Mouse (Mus musculus): ENCODE data around the gene Nlrp3. TPM values are rescaled to one million over a fixed set of nuclear protein-coding genes. Genes with fewer than 3 reads are reported as not detected.
A peak's percentile ranks its signal among the peaks of the same experiment; 100 is the strongest.

Nlrp3 gene
- total RNA-seq (2021), result under 1 TPM; 0.84 to 0.85 TPM
- long read RNA-seq, experiment 1, result 0 reads
- long read RNA-seq, experiment 2, result 0 reads

DNA sequence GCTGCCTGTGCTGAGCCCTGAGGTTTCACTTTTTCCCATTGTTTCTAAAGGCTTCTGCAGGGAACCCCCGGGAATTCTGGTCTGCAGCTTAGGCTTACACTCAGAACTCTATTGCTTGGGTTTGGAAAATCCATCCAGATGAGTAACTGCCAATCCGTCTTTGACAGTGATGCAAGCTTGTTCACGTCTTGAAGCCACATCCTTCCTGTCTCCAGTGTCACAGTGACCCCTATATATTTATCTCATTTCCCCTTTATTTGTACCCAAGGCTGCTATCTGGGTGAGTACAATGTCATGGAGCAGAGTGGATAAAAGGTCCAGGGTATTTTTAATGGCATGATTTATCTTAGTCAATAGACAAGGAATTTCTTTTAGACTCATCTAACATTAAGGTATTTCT is at the start of gene Nlrp3:
TSS of gene Nlrp3 (plus strand) at position 245 of the 400 bp plus-strand sequence.
- DNase-seq (ENCODE audit: low spot score in 2 of 2), result no peak

DNA sequence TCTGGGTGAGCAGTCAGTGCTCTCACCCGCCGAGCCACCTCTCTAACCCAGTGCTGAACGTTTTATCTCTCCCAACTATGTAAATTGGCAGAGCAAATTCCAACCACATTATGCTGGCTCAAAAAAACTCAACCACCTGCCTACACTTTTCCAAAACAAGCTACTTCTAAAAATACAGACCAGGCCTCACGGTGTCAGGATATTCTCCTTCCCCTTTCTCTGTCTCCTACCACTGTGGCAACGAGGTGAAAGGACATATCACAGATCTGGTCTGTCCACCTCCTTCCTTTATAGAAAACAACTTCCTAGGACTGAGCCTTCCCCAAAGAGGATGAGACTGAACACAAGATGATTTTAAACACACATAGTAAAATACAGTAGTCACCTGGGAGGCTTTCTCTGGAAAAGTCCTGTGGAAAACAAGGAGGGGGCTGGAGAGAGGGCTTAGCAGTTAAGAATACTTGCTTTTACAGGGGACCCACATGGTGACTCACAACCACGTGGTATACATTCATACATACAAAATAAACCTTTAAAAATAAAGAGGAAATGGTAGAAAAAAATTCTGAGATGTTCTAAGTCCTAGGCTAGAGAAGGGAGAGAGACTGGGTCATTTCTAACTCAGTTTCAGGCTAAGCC is 44.6 kb upstream of the Nlrp3 start:
- no peak for DNase-seq (ENCODE audit: low spot score in 2 of 2)

DNA sequence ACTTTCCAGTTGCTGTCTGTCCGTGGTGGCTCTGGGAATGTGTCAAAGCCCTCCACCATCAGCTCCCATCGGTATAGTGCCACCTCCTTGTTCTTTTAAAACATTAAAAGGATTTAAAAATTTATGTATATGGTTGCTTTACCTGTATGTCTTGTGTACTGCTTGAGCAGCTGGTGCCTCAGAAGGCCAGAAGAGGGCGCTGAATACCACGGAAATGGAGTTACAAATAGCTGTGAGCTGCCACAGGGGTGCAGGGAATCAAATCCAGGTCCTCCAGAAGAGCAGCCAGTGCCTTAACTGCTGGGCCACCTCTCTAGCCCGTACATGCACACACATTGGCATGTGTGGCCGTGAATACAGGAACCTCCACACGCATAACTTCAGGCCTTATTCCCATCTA is 43.6 kb upstream of the Nlrp3 start:
- DNase-seq (ENCODE audit: low spot score in 2 of 2), result no peak

DNA sequence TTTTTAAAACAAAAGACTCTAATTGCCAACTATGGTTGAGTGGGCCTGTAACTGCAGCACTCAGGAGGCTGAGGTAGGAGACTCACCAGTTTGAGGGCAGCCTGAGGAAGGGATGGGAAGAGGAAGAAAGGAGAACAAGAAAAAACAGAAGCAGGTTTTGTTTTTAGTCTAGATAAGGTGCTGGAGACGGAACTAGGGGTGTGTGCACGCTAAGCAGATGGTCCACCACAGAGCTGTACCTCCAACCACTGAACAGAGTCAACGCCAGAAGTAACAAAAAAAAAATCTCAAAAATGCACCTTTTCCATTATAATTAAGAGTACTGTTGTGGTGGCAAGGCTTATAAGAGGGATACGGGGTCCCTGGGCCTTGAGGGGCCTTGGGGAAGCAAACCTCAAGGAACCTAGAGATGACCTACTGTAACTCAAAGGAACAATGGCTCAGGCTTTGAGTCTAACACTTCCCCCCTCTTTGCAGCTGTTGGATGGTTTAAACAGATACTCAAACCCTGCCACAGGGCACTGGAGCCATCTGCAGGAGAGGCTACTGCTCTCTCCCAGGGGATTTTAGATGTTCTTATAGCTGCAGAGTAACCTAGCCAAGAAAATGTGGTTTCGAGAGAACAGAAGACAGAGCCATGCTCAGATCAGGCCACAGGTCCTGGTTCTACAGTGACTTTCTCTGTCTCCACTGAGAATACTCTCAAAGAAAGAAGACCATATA is 39.2 kb upstream of the Nlrp3 start:
- no peak for DNase-seq (ENCODE audit: low spot score in 2 of 2)

DNA sequence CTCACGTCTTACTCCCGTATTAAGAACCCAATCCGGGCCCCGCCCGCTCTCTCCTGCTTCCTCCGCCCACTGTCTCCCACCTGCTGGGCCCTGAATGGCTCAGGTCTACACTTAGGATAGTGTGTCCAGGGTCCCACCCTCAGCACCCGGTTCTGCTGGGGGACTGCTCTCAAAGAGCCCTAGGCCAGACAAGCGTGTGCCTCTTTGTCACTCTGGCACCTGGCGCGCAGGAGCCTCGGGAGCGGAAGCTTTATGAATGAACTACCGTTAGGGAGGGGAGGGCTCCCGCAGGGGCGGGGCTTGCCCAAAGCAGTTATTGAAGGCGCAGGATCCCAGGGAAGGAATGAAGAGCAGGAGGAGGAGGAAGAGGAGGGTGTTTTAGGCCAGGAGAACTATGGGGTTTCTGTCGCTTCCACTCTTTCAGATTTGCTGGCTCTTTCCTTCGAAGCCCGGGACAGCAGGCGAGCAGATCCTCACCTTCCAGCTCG is 36.0 kb upstream of the Nlrp3 start:
- peak in 1 of 2 experiments; percentile 35 for DNase-seq (ENCODE audit: low spot score in 2 of 2)

DNA sequence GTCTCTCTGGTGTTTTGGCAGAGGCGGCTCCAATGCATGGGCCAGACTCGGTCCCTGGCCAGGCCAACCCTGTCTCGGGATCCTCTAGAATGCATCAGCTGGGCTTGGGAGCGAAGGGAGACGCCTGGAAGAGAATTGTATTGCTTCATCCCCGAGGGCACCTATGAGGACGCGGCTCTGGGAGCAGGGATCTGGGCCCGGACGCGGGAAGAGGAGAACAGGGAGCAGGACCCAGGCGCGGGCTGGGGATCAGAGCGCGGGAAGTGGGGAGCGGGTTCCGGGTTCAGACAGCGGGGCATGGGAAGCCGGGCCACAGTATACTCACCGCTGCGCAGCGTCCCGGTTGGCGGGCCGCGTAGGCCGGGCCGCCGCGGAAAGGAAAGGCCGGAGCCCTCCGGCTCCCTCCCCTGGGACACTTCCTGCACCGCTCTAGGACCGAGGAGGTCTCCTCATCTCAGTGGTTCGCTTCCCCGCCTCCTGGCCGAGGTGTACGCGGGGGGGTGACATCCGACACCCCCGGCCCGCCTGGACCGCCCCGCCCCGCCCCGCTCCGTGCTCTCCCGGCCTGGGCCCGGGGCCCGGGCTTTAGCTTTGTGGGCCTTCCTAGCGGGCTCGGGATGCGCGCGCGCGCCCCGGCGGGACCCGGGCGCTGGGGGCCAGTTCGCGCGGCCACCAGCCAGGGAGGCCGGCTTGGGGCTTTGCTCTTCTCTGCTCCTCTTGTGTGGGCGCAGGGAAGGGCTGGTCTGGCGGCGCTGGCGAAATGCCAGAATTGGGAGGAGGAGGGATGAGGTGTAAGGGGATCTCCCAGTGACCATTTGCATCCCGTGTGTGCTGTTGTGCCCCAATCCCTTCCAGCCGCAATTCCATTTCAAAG is 35.3 kb upstream of the Nlrp3 start:
- peak; percentile 64 to 76 for DNase-seq (ENCODE audit: low spot score in 2 of 2)

DNA sequence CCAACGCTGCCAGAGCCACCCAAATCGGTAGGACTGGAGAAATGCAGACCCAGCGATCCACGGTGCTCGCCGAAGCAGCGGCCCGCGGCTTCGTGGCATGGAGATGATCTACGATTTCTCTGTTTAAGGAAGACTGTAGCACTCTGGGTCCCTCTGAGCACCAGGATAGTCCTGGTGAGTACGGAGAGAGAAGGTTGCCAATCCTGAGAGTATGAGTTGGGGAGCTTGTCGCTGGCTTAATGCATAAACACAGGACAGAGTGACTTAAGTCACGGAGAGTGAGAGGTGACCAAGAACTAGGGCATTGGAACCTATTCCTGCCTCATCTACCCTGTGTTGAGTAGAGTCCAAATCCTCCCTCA is 34.7 kb upstream of the Nlrp3 start:
- no peak for DNase-seq (ENCODE audit: low spot score in 2 of 2)

DNA sequence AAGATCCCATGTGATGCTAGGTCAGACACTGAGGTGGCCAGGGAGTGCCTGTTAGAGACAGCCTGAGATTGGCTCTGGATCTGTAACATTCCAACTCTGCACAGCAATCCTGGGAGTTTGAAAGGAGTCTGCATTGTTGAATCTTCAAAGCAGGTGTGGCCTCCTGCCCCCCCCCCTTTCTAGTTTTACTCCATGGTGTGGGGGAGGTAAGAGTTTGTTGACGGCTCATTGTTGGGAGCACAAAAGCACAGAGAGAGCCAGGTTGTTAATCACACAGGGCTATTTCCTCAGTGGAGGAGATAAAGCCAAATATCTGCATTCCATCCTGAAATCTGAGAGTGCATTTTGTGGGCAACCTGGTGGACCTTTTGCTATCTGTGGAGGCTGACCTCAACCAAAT is 29.8 kb upstream of the Nlrp3 start:
- DNase-seq (ENCODE audit: low spot score in 2 of 2), result no peak

DNA sequence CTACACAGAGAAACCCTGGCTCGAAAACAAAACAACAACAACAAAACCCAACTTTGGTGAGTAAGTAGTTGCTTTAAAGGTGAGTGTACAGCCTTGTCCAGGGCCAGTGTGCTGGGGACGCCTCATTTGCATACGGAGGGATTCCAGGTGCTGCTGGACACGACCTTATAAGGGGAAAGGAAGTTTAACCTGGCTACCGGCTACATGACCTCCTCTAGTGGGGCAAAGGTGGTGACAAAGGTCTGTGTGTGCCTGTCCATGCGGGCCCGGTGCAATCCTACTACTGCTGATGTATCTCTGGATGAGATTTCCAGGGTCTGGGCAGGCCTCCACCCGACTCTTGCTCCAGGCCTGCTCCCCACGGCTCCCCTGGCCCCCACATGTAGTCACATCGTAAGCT is 28.6 kb upstream of the Nlrp3 start:
- no peak for DNase-seq (ENCODE audit: low spot score in 2 of 2)

DNA sequence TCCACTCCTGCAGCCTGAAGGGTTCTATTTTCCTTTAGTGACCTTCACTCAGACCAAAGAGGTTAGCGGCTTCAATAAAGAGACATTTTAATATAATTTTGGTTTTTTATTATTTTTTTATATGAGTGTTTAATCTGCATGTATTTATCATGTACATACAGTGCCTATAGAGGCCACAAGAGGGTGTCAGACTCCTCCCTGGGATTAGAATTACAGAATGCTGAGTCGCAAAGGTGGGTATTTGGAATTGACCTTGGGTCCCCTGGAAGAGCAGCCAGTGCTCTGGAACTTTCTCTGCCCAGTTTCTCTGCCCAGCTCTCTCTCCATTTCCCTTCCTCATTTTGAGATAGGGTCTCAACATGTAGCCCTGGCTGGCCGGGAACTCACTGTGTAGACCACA is 27.8 kb upstream of the Nlrp3 start:
- DNase-seq (ENCODE audit: low spot score in 2 of 2), result no peak

DNA sequence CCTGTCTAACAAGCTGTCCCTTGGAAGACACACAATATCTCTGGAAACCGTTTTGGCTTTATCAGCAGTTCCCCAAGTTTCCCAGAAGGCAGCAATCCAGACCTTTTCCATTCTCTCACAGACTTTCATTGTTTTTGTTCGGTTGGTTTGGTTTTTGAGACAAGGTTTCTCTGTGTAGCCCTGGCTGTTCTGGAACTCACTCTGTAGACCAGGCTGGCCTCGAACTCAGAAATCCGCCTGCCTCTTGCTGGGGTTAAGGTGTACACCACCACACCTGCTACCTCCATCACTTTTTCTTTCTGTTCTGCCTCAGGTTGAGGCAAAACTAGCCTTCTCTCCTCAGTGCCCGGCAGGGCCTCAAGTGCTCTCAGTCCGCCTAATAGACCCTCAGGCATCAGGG is 27.0 kb upstream of the Nlrp3 start:
- no peak for DNase-seq (ENCODE audit: low spot score in 2 of 2)

DNA sequence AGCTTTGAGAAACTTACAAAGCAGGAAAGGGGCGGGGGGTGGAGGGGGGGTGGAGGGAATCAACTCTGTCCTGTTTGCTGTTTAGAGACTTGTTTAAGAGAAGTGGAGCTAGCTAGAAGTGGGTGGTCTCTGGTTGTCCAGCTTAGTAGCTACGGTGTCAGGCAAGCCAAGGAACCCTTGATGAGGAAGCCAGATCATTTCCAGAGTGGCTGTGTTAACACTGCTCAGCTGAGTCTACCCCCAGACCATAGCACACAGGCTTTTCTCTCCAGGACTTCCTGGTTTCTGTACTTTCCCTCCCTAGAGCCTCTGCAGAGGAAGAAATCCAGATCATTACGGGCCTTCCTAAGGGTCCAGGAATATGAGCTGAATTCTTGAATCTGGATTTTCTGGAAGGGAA is 26.6 kb upstream of the Nlrp3 start:
- no peak for DNase-seq (ENCODE audit: low spot score in 2 of 2)

DNA sequence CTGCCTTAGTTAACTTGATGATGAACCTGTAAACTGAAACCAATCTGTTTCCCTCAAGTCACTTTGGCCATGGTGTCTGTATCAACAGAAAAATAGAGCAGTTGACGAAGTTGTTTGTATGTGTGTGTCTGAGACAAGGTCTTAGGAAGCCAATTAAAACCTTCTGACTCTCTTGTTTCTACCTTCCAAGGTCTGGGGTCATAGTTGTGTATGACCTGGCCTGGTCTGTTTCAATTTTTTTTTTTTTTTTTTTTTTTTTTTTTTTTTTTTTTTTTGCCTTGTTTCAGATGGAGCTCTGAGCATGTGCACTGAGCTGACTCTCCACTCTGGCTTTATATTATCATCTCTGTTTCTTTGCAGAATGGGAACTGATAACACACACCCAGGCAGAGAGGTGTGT is 23.9 kb upstream of the Nlrp3 start:
- no peak for DNase-seq (ENCODE audit: low spot score in 2 of 2)

DNA sequence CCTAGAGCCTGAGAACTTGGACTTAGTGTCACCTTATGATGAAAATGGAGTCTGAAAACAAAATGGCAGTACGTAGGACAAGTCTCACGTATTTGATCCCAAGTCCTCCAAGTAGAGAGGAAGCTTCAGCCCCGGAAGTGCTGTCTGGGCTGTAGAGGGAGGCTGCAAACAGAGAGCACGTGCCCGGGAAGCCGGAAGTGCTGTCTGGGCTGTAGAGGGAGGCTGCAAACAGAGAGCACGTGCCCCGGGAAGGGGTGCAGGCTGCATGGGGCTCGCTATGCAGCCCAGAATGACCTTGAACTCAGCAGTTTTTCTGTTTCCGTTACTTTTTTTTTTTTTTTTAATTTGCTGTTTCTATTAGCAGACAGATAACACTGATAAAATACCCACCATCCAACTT is 23.1 kb upstream of the Nlrp3 start:
- no peak for DNase-seq (ENCODE audit: low spot score in 2 of 2)

DNA sequence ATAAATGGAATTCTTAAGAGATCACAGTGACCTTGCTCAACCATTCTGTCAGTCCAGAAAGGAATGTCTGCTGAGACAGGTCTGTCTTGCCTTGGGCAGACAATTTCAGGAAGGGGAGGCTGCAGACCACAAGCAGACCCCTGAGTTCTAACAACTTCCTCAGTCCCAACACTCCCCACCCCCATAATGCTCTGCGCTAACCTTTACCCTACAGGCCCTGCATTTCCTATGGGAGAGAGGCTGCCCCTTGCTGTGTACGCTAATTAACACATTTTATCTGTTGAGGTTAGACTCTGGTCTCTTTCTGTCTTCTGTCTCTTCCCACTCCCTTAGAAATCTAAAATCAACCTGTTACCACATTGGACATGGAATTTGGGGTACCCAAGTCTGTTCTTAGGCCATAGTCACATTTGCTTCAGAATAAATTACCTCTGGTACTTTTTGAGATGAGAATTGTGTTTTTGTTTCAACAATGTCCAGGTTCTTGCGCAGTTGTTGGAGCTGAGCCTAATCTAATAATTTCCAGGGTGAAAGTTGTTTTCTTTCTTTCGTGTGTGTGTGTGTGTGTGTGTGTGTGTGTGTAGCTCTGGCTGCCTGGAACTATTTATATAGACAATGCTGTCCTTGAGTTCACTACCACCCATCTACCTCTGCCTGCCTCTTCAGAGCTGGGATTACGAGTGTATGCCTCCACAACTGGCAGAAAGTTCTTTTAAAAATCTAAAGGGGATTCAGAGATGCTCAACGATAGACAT is 21.4 kb upstream of the Nlrp3 start:
- DNase-seq (ENCODE audit: low spot score in 2 of 2), result no peak

DNA sequence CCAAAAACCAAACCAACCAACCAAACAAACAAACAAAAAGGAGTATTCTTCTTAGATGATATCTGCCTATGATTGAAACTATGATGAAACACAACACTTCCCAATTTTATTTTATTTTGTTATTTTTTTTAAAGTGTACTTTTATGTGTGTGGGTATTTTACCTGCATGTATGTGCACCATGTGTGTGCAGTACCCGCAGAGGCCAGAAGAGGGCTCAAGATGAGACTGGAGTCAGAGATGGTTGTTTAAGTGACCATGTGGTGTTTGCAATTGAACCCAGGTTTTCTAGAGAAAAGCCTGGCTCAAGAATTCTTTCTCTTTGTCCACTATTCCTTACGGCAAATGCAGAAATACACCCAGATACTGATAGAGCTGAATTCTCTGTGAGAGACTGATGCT is 17.2 kb upstream of the Nlrp3 start:
- DNase-seq (ENCODE audit: low spot score in 2 of 2), result no peak

DNA sequence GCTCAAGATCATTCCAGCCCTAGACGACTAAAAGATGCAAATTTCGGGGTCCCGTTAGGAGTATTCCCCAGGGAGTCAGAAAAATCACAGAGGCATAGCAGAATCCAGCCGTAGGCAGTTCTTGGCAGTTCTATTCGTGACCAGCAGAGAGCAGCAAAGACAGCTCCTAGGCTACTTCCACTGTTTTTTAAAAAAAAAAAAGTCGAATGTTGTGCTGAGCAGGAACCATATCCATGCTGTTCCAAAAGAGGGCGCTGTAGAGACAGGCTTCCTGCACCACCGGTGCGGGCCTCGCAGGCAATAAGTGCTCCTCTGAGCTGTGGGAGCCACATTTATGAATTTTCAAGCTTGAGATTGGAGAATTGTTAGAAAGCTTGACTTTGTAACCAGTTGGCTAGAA is 16.1 kb upstream of the Nlrp3 start:
- peak in 1 of 2 experiments; percentile 58 for DNase-seq (ENCODE audit: low spot score in 2 of 2)

DNA sequence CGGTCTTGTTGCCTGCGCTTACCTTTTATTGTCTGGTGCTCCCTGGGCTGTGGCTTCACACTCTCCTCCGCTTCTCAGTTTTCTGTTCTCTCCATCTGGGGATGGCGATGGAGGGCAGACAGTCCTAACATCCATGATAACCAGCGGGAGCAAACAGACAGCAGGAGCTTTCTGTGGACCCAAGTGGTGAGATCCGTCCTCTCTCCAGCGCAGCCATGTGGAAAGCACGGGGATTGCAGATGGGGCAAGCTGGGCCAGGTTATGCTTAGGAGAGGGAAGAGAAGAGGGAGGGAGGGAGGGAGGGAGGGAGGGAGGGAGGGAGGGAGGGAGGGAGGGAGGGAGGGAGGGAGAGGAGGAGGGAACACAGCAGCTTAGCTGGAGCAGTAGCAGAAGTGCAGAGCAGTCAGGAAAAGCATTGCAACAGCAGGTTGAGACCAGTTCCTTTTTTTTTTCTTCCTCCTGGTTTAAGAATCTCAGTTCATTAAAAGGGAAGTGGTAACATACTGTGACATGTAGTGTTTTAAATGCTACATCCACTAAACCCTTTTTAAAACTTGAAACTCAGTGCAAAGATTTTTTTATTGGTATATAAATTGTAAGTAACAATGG is 14.8 kb upstream of the Nlrp3 start, which contains the start of gene Zkscan17:
TSS of gene Zkscan17 (minus strand) at position 280 of the 609 bp plus-strand sequence.
- DNase-seq (ENCODE audit: low spot score in 2 of 2), result peak in 1 of 2 experiments; percentile 25

DNA sequence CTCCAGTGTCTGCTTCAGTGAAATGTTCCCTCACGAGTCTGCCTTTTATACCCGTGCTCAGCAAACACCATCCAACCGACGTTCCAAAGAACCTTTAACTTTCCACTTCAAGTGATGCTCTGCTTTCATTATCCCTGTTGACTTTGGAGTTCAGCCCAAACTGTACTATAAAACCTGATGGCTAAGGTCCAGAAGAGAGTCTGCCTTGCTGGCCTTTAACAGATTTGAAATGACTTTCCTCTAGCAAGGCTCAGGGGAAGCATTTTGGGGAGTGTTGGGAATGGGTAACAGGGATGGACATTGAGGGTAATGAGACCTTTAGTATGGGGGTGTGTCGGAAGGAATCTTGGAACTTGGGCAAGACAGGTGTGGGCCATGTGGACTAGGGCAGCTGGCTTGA is 11.1 kb upstream of the Nlrp3 start:
- DNase-seq (ENCODE audit: low spot score in 2 of 2), result no peak

DNA sequence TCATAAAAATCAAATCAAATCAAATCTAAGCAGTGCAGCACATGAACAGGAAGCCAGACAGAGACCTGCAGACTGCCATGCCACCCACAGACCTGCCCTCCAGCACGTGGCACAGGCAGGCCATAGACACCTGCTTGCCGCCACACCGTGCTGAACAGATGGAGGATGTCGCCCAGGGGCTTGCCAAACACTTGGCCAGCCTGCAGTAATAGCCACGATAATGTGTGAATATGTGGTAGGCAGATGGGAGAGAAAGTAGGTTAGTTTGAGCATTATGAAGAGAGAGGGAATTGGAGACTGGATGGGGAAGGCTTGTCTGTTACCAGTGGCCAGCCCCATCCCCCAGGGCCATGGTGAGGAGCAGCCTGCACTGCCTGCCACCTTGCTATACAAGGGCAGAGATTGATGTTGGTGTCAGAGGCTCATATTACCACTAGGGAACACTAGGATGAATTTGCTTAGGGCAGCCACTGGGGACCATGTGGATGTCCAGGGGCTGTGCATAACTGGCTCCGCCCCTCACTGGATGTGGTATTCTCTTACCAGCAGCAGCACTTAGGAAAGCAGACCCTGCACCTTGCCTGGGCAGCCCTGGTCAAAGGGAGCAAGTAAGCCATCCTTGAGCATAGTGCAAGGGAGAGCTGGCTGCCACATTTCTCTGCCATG is 10.4 kb upstream of the Nlrp3 start:
- no peak for DNase-seq (ENCODE audit: low spot score in 2 of 2)

All from adrenal gland, postnatal 4 days (tissue).